Mouse (Mus musculus) gonadal fat pad, adult 2 months (tissue): Measurements from ENCODE around the gene Srpk2. TPM values are rescaled to one million over a fixed set of nuclear protein-coding genes. Genes with fewer than 3 reads are reported as not detected.
"Not testable (repeated sequence)": the region's sequence is repeated elsewhere in the genome, so short reads cannot be mapped to it uniquely, and the experiment has no call there.

ENCODE experiments used
- DNase-seq: peaks from one replicate; pipeline ENCODE4 v3.0.0-alpha.2; 2012; ENCODE audit warnings: low read depth
- polyA plus RNA-seq: library from polyadenylated mRNA; depleted of rRNA; stranded (reverse); fragments of >200 nt; gene quantifications from 2 replicates; pipeline ENCODE4 v1.2.3, GENCODE M21; 2012

Srpk2 gene
- polyA plus RNA-seq, 1 experiment, result 12.6 TPM

DNA sequence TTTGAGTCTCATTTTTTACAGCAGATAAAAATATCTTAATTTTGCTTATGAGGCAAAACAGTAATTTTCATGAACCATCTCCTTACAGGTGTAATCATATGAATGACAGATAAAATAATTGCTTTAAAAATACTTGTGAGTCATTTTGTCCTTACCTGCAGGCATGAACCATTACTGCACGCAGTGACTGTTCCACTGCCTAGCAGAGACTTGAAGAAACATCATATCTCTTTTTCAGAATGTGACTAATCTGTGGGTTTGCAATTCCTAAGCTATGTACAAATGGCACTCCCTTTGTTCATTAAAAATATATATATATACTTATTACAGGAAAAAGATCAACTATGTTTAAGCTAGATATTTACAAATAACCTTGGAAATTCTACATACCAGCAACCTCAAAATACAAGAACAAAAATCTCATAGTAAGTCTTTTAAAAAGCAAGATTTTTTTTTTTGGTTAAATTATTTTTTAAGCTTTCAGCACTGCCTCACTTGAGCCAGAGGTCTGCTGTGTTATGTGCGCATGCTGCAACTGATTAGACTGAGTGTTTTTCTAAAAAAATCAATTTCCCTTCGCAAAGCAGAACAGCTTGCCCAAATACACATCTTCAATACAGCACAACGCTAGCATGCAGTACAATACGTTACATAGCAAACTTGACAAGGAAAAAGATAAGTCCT lies 68.7 kb downstream of the Srpk2 start:
- no peak for DNase-seq

DNA sequence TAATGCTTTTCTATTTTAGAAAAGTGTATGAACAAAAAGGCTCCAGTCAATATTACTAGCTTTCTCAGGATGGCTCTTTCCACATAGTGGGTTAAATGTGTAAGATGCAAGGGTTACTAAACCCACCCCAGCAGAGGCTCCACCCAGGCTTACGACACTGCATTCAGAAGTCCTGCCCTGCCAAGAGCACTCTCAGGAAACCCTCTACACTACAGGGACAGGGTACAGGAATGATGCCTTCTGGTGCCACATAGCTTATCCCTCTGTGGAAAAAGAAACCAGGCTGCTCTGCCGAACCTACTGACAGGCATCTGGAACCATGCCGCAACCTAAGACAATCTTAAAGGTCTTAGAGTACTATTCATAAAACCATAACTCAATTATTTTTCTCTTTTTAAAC lies 71.6 kb downstream of the Srpk2 start:
- DNase-seq, result no peak

GRCm38 (mm10) chr5:23604036-23604705 lies 80.2 kb downstream of the Srpk2 start:
- DNase-seq, result no peak

DNA sequence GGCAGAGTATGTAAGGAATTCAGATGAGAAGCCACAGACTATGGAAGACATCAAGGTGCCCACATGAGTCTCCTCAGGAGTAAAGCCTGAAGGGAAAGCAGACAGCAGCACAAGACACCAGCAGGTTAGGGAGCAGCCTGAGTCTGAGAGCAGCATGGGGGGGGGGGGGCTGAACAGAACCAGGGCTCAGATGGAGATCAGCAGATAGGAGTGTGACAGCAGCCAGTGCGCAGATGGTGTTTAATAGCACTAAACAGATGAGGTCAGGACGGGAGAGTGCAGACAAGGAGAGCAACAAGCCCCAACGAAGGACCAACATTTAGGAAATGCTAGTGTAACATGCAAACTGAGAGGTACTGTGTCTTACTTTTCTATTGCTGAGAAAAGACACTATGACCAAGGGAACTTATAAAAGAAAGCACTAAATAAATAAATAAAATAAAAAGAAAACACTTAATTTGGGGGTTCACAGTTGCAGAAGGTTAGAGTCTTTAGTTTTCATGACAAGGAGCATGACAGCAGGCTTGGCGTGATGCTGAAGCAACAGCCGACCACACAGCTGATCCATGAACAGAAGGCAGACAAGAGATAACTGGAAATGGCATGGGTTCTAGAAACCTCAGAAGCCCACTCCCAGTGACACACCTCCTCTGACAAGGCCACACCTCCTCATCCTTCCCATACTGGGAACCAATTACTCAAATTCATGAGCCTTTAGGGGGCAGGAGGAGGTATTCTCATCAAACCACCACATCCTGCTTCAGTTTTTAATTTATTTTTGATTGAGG lies 84.5 kb downstream of the Srpk2 start:
- DNase-seq, result no peak

GRCm38 (mm10) chr5:23599171-23599570 lies 85.2 kb downstream of the Srpk2 start:
- no peak for DNase-seq

DNA sequence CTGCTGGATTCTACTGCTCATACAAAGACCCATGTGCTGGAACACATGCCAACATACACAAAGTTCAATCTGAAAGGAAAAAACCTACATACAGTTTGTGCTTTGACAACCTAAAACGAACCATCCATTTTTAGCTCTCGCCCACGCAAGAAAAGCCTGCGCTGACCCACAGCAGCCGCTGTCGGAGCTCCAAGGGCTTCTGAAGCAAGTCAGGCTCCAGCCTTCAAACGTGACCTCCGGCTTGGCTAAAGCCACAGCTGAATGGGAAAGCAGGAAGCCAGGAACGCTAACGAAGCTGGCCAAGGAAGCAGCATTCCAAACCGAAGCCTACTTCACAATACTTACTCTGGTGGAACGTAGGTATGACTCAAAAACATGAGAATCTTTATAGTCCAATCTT lies 85.9 kb downstream of the Srpk2 start:
- no peak for DNase-seq

DNA sequence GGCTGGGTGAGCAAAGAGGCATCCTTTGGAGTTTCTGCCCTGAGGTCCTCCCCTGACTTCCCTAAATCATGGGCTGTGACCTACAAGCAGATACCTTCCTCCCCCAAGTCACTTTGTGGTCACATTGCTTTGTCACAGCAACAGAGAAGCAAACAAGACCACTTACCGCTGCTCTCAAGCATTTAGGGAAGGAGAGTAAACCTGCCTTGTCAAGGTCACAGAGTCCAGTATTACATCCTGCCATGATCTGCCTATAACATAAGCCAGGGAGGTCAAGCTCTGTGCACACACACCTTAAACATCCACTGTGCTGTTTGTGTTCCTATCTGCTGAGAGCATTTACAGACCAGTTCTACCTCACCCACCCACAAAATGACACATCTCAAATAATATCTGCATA lies 86.4 kb downstream of the Srpk2 start:
- no peak for DNase-seq

DNA sequence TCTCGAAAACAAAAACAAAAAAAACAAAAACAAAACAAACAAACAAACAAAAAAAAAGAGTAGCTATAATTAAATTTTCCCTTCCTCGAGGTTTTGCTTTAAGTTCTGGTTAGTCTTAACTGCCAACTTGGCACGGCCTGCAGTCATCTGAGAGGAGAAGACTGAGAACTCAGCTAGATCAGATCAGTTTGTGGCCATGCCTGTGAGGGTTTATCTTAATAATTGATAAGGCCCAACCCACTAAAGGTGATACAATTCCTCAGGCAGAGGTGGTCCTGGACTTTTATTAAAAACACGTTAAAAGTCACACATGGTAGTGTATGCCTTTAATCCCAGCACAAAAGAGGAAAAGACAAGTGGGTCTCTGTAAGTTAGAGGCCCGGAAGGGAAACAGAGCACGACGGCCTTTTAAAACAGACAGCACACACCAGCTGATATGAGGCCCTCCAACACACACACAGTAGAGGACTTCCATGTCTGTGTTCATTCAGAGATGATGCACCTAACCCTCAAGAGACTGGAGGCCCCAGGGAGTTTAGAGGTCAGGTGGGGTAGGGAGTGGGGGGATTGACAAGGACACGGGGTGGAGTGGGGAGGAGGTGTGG lies 87.1 kb downstream of the Srpk2 start:
- DNase-seq, result no peak

DNA sequence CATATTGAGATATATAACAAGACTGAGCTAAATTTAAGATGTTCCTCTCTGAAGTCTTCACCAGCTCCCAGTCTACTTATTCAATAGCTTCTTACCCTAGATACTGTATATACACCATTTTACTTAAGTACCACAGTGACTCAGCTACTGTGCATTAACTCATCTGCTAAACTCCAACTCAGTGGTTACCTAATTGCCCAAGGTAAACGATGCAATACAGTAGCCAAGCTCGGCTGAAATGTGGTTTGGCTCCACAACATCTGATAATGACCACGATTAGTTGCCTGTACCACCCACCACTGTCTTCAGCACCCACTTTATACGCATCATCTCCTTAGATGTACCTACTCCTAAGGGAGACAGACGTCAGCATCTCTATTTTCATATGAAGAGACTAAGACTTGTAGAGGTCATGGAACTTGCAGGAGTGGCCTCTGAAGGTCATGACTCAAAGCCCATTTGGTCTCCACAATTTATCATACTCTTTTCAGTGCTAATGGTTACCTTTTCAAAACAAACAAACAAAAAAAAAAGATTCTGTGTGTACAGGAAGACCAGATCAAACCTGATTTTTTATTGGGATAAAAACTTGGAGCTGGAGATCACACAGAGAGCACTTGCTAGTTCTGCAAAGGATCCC lies 88.0 kb downstream of the Srpk2 start:
- DNase-seq, result no peak

GRCm38 (mm10) chr5:23590298-23590697 lies 94.1 kb downstream of the Srpk2 start:
- DNase-seq, result not testable (repeated sequence)

- no peak for DNase-seq
Observed at GRCm38 (mm10) chr5:23587614-23588013, 96.8 kb downstream of the Srpk2 start.

- peak; percentile 60 for DNase-seq
Observed at GRCm38 (mm10) chr5:23586531-23587453, 97.6 kb downstream of the Srpk2 start.

- DNase-seq, result no peak
Observed at GRCm38 (mm10) chr5:23581484-23582060, 102.8 kb downstream of the Srpk2 start.

DNA sequence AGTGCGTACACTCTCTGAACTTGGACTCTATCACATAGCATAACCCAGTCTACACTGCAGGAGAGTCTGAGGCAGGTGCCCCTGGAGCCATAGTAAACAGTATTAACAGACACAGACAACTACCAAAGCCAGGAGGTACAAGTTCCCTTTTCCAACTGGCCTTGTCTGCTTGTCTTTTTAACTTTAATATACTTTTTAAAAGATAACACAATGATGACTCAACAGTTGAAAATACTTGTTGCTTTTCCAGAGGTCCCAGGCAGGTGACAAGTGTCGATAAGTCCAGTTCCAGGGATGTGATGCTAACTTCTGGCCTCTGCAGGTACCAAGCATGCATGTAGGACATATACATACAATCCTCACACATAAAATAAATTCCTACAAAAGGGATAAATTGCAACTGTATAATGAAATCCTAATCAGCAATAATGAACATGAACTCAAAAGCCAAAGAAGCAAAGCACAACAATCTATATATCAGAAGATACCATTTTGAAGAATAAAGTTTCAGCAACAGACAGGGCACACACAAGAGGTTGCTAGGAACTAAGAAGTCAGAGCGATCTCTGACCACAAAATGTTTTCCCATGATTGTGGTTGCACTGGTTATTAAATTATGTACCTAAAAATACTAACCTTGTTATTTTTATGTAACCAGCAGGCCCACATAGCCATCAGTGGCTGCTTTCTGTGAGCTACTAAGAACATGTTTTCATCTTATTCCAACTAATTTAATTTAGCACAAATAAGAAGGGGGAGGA lies 105.1 kb downstream of the Srpk2 start:
- DNase-seq, result no peak

- no peak for DNase-seq
Observed at GRCm38 (mm10) chr5:23578322-23578957, 106.0 kb downstream of the Srpk2 start.

GRCm38 (mm10) chr5:23577847-23578246 lies 106.6 kb downstream of the Srpk2 start:
- DNase-seq, result no peak

DNA sequence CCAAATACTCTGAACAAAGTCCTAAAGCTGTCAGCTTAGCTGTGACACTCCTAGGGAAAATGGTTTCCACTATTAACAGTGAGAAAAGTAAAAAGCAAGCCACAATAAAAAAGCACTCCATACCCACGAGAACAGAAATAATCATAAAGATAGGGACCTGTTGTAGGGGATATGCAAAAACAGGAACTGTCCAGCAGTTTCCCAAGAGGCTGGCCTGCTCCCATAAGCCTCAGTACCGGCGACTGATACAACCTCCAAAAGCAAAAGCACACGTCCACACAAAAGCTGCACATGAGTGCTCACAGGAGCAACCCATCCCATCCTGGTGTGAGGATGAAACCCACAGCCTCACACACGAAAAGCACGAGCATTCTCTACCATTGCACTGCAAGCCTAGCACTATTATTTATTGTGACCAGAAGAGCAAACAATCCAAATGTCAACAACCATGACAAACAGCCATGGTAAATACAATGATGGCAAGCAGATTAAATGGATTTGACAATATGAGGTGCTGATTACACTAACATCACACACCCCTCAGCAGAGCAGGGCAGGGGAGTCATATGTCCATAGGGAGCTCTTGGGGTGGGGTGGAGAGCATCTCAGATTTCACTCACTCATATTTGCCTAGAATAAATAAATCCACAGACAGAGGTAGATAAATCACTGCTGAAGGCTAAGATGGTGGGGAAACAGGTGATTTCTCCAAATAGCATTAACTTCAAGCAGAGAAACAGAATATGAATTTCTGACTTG lies 107.9 kb downstream of the Srpk2 start:
- no peak for DNase-seq

DNA sequence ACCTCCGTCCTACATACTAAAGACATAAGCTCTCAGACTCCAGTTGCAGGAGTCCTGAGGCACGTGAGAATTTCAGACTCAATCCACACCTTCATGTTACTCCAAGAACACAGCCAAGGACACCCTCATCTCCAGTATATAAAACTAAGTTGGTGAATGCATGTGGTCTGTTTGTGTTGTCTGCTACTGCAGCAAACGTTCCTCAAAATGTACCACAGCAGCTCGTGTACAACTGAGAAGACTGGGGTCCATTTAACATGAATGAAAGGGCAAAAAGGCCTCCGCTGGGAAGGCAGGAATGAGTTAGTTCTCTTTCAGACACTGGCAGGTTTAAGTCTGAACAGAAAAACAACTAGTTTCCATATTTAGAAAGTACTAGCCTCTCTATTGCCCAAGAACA lies 110.5 kb downstream of the Srpk2 start:
- no peak for DNase-seq
